Mouse (Mus musculus) heart, embryonic 16.5 days (tissue): ENCODE measurements at regions not wholly inside any gene's neighbourhood (a gene's known extent, or its start where the extent isn't known, plus 50 kb on each side); places are given as distances from the start of the nearest gene placed in this dataset.

Source experiments
- ATAC-seq: fragments of 200-750 bp; cut with Nextera tagmentation; replicated peaks from 2 replicates; pipeline ENCODE4 v1.8.0; 2017; ENCODE audit warnings: moderate number of reproducible peaks; ENCODE audit not compliant: insufficient read depth, low FRiP score; ENCODE audit errors: extremely low read depth
- H3K27ac ChIP-seq: fragments of 300-500 bp; sonication (generic); 2 replicates; pipeline ENCODE4 v1.5.1; 2014; ENCODE audit warnings: mild to moderate bottlenecking, low read length, control low read depth, moderate library complexity
- H3K27me3 ChIP-seq: fragments of 300-500 bp; sonication (generic); 2 replicates; pipeline ENCODE4 v1.6.1; 2014; ENCODE audit warnings: low read length, mixed read lengths; ENCODE audit not compliant: control insufficient read depth, insufficient read depth
- H3K36me3 ChIP-seq: fragments of 300-500 bp; sonication (generic); 2 replicates; pipeline ENCODE4 v1.6.1; 2014; ENCODE audit not compliant: control insufficient read depth, insufficient read depth
- H3K4me1 ChIP-seq: fragments of 300-500 bp; sonication (generic); 2 replicates; pipeline ENCODE4 v1.6.1; 2014; ENCODE audit warnings: low read length, mixed read lengths; ENCODE audit not compliant: control insufficient read depth, insufficient read depth
- H3K4me2 ChIP-seq: fragments of 300-500 bp; sonication (generic); 2 replicates; pipeline ENCODE4 v1.6.1; 2014; ENCODE audit warnings: low read depth, mild to moderate bottlenecking, control low read depth, low read length
- H3K4me3 ChIP-seq: fragments of 300-500 bp; sonication (generic); 2 replicates; pipeline ENCODE4 v1.5.1; 2014; ENCODE audit warnings: mild to moderate bottlenecking, control low read depth, low read length
- H3K9ac ChIP-seq: fragments of 300-500 bp; sonication (generic); 2 replicates; pipeline ENCODE4 v1.6.1; 2014; ENCODE audit warnings: low read length, control low read depth
- H3K9me3 ChIP-seq: fragments of 300-500 bp; sonication (generic); replicated peaks from 2 replicates; pipeline ENCODE4 v1.6.1; 2016; ENCODE audit warnings: low read length; ENCODE audit not compliant: control insufficient read depth
- WGBS: fragments of 180-500 bp; shearing (Covaris S2); extraction: QIAGEN DNeasy Blood & Tissue Kit; methylation state at CpG from one replicate; pipeline ENCODE4 v1.1.7; 2014; 5-methylcytosine and 5-hydroxymethylcytosine counted together

- H3K27me3 ChIP-seq = no peaks in the 10 kb centered on the region
- no peak overlapping the region for H3K27ac ChIP-seq
- H3K9me3 ChIP-seq = no peaks in the 10 kb centered on the region; the same call in 1 of the 2 replicates
- no peak for ATAC-seq
- no peak overlapping the region for H3K9ac ChIP-seq
- H3K36me3 ChIP-seq = no peaks in the 10 kb centered on the region
- no peak overlapping the region for H3K4me2 ChIP-seq
- WGBS = 49% methylated on average over 3 of the region's 3 CpGs
- no peaks in the 10 kb centered on the region for H3K4me1 ChIP-seq
- H3K4me3 ChIP-seq = no peak overlapping the region
These were observed 59.8 kb upstream of the Speer4c start for GRCm38 (mm10) chr5:15773839-15774238.

GRCm38 (mm10) chr5:15774567-15774966 is 60.5 kb upstream of the Speer4c start:
- H3K27me3 ChIP-seq = no peaks in the 10 kb centered on the region
- WGBS = 43% methylated on average over 3 of the region's 3 CpGs
- H3K4me2 ChIP-seq = no peak overlapping the region
- ATAC-seq = no peak
- no peaks in the 10 kb centered on the region for H3K4me1 ChIP-seq
- no peak overlapping the region for H3K9ac ChIP-seq
- no peak overlapping the region for H3K27ac ChIP-seq
- no peak overlapping the region for H3K4me3 ChIP-seq
- H3K9me3 ChIP-seq = no peaks in the 10 kb centered on the region; the same call in 1 of the 2 replicates
- no peaks in the 10 kb centered on the region for H3K36me3 ChIP-seq

GRCm38 (mm10) chr5:15776106-15776505 is 62.0 kb upstream of the Speer4c start:
- ATAC-seq = no peak
- H3K4me3 ChIP-seq = no peak overlapping the region
- H3K27ac ChIP-seq = no peak overlapping the region
- H3K9ac ChIP-seq = no peak overlapping the region
- H3K9me3 ChIP-seq = no peaks in the 10 kb centered on the region; the same call in 1 of the 2 replicates
- WGBS = 77% methylated on average over 3 of the region's 3 CpGs
- no peaks in the 10 kb centered on the region for H3K36me3 ChIP-seq
- no peak overlapping the region for H3K4me2 ChIP-seq
- H3K4me1 ChIP-seq = no peaks in the 10 kb centered on the region
- H3K27me3 ChIP-seq = no peaks in the 10 kb centered on the region

- Histone ChIP-seq H3K27me3 (no peaks in the 10 kb centered on the region), H3K27ac (no peak overlapping the region), H3K36me3 (no peaks in the 10 kb centered on the region), H3K9me3 (no peaks in the 10 kb centered on the region), H3K4me1 (no peaks in the 10 kb centered on the region), H3K9ac (no peak overlapping the region), H3K4me2 (no peak overlapping the region), H3K4me3 (no peak overlapping the region)
- 84% methylated on average over 5 of the region's 5 CpGs for WGBS
- ATAC-seq = no peak
These were observed 89.5 kb upstream of the Speer4c start for GRCm38 (mm10) chr5:15803583-15803982.

GRCm38 (mm10) chr5:15816864-15817263 is 102.8 kb upstream of the Speer4c start:
- WGBS = 68% methylated on average over 3 of the region's 3 CpGs
- no peak overlapping the region for H3K4me2 ChIP-seq

GRCm38 (mm10) chr5:15817366-15817765 is 103.3 kb upstream of the Speer4c start:
- Histone ChIP-seq H3K4me3 (no peak overlapping the region), H3K36me3 (no peaks in the 10 kb centered on the region), H3K27ac (no peak overlapping the region), H3K4me2 (no peak overlapping the region), H3K4me1 (no peaks in the 10 kb centered on the region), H3K9ac (no peak overlapping the region), H3K9me3 (no peaks in the 10 kb centered on the region), H3K27me3 (no peaks in the 10 kb centered on the region)
- no peak for ATAC-seq
- WGBS = 53% methylated on average over 3 of the region's 3 CpGs

More at GRCm38 (mm10) chr5:15816864-15817263, 102.8 kb upstream of the Speer4c start:
- Histone ChIP-seq H3K27me3 (no peaks in the 10 kb centered on the region), H3K36me3 (no peaks in the 10 kb centered on the region), H3K9me3 (no peaks in the 10 kb centered on the region), H3K4me3 (no peak overlapping the region), H3K9ac (no peak overlapping the region), H3K27ac (no peak overlapping the region), H3K4me1 (no peaks in the 10 kb centered on the region)
- no peak for ATAC-seq

- no peak for ATAC-seq
- Histone ChIP-seq H3K9ac (no peak overlapping the region), H3K36me3 (no peaks in the 10 kb centered on the region), H3K9me3 (no peaks in the 10 kb centered on the region), H3K27me3 (no peaks in the 10 kb centered on the region), H3K4me2 (no peak overlapping the region), H3K27ac (no peak overlapping the region), H3K4me1 (no peaks in the 10 kb centered on the region), H3K4me3 (no peak overlapping the region)
- 78% methylated on average over 3 of the region's 3 CpGs for WGBS
These were observed 108.9 kb upstream of the Speer4c start for GRCm38 (mm10) chr5:15822989-15823388.

GRCm38 (mm10) chr5:15831527-15831926 is 103.0 kb upstream of the Cacna2d1 start:
- Histone ChIP-seq H3K9ac (no peak overlapping the region), H3K36me3 (no peaks in the 10 kb centered on the region), H3K4me3 (no peak overlapping the region), H3K27ac (no peak overlapping the region), H3K4me1 (no peaks in the 10 kb centered on the region), H3K27me3 (no peaks in the 10 kb centered on the region), H3K4me2 (no peak overlapping the region), H3K9me3 (peaks cover 7% of the 10 kb centered on the region; the same call in 1 of the 2 replicates)
- 71% methylated on average over 1 of the region's 1 CpGs for WGBS
- no peak for ATAC-seq

GRCm38 (mm10) chr5:15832338-15832737 is 102.2 kb upstream of the Cacna2d1 start:
- no peaks in the 10 kb centered on the region for H3K4me1 ChIP-seq
- H3K36me3 ChIP-seq = no peaks in the 10 kb centered on the region
- H3K9me3 ChIP-seq = peaks cover 7% of the 10 kb centered on the region; the same call in 1 of the 2 replicates
- no peak overlapping the region for H3K9ac ChIP-seq
- H3K27ac ChIP-seq = no peak overlapping the region
- no peak for ATAC-seq
- no peak overlapping the region for H3K4me3 ChIP-seq
- no peaks in the 10 kb centered on the region for H3K27me3 ChIP-seq
- WGBS = 71% methylated on average over 1 of the region's 1 CpGs
- no peak overlapping the region for H3K4me2 ChIP-seq
